Mouse (Mus musculus) myocyte (in vitro differentiated cells): ENCODE results near the gene Itpr1.

Experiments used
- CEBPB ChIP-seq: IDR thresholded peaks from 2 replicates; pipeline ENCODE4 v1.6.1; 2011; ENCODE audit warnings: mild to moderate bottlenecking, moderate library complexity; ENCODE audit not compliant: poor library complexity, insufficient read depth, severe bottlenecking
- MAX ChIP-seq: IDR thresholded peaks from one replicate; pipeline ENCODE4 v1.6.1; 2011; ENCODE audit warnings: low read depth, mild to moderate bottlenecking, control low read depth
- POLR2A ChIP-seq: IDR thresholded peaks from one replicate; pipeline ENCODE4 v1.6.1; 2011; ENCODE audit warnings: low read depth, mild to moderate bottlenecking, control low read depth, moderate library complexity; ENCODE audit not compliant: insufficient read length
- TCF12 ChIP-seq: IDR thresholded peaks from one replicate; pipeline ENCODE4 v1.6.1; 2011; ENCODE audit warnings: mild to moderate bottlenecking, control low read depth; ENCODE audit not compliant: poor library complexity, insufficient read depth, severe bottlenecking
- TCF3 ChIP-seq: IDR thresholded peaks from one replicate; pipeline ENCODE4 v1.6.1; 2011; ENCODE audit warnings: low read depth, control low read depth; ENCODE audit not compliant: insufficient read length
- USF1 ChIP-seq: IDR thresholded peaks from one replicate; pipeline ENCODE4 v1.6.1; 2011; ENCODE audit warnings: low read depth, mild to moderate bottlenecking, control low read depth, moderate library complexity

DNA sequence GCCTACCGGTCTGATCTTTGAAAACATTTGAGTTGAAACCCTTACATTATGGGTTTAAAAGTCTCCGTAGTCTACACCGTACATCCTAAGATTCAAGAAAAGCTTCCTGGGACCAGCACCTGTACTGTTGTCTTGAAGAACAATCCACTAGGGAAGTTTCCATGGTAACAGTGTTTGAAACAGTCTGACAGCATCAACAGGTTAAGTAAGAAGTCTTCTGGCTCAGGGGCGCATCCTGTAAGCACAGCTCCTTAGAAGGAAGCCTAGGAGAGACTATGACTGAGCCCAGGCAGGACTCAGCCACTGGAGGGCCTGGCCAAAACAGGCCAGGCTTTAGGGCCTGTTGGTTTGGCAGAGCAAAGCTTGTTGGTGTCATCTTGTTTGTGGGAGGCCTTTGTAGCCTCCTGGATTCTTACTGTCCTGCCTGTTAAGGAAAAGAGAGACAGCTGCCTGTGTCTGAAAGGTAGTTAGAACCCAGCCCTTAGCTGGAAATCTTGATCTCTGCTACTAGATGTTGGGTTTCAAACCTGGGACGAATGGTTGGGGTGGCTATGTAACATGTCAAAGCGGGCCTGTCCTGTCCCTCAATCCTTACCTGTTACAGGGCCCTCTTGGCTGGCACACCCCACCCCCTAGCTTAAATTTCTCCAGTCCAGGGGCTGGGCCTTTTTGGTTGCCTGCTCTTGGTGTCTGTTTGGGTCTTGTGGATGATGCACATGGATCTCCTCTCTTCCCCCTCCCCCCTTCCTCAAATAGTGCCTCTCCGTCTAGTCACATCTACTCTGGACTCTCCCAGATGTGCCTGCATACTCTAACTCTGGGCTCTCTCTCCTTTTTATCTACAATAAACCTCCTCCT is 242.3 kb downstream of the Itpr1 start:
- no peak for TF ChIP-seq MAX
- no peak for TF ChIP-seq POLR2A
- no peak for TF ChIP-seq USF1
- TF ChIP-seq TCF3: no peak
- TF ChIP-seq CEBPB: no peak
- TF ChIP-seq TCF12: no peak
